Mouse (Mus musculus) embryonic fibroblast, embryonic 13.5 days (primary cell): ENCODE results near the gene Dolpp1.

Source experiments
- CTCF ChIP-seq: IDR thresholded peaks from 2 replicates; pipeline ENCODE4 v1.5.1; 2011; ENCODE audit warnings: mild to moderate bottlenecking, control low read depth, low read length, moderate library complexity, borderline replicate concordance; ENCODE audit not compliant: insufficient read depth
- POLR2A ChIP-seq: IDR thresholded peaks from 2 replicates; pipeline ENCODE4 v1.6.1; 2011; ENCODE audit warnings: low read depth, mild to moderate bottlenecking, control low read depth, low read length, moderate library complexity

DNA sequence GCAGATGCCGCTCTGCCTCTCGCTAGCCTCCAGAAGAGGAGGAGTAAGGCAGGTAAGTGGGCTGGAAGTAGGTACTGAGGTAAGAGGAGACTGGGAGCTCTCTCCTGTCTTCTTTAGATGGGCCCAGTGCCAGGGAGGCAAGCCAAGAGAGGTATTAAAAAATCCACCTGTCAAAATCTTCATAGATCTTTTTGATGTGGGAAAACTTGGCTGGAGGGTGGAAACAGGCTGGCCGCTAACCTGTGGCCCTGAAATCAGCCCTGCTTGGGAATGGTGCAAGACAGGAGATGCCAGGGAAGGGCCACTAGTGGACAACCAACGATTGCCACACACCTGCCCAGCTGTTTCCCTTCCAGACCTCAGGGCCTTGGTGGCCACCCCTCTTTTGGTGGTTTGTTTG is 22.0 kb downstream of the Dolpp1 start:
- TF ChIP-seq CTCF (no peak), POLR2A (no peak)
